In genomic region chr11:4593491-4593848, GRCm38 (mm10) we compare ENCODE assay signal across 8 mouse cellular contexts. TPM values are rescaled to one million over a fixed set of nuclear protein-coding genes. Genes with fewer than 3 reads are reported as not detected.
DNase-seq lines count a peak whose midpoint lies in the region; ATAC-seq and TF ChIP-seq lines count a peak whose summit lies in the region.

No protein-coding gene starts in this region.

- peak overlapping the region; percentile 61 for H3K4me2 ChIP-seq in heart, postnatal 0 days (ENCODE audit: low read depth, low read length)
- peak overlapping the region; percentile 61 for H3K4me2 ChIP-seq in hindbrain, embryonic 12.5 days (replicated peaks)
- H3K4me2 ChIP-seq in midbrain, embryonic 13.5 days (replicated peaks): peak overlapping the region; percentile 66

- WGBS in heart, postnatal 0 days: 21% methylated on average over 5 of the region's 5 CpGs
- 33% methylated on average over 5 of the region's 5 CpGs for WGBS in hindbrain, embryonic 12.5 days
- WGBS in midbrain, embryonic 13.5 days: 20% methylated on average over 5 of the region's 5 CpGs

- ATAC-seq in heart, postnatal 0 days (ENCODE audit: insufficient read depth, low read depth): no peak
- no peak for ATAC-seq in hindbrain, embryonic 12.5 days (ENCODE audit: low FRiP score)
- no peak for ATAC-seq in midbrain, embryonic 13.5 days

- TF ChIP-seq EP300 in heart, postnatal 0 days (IDR thresholded peaks at IDR 0.05; ENCODE audit: low read depth): no peak

- no peaks in the 10 kb centered on the region for H3K36me3 ChIP-seq in heart, postnatal 0 days (replicated peaks; ENCODE audit: control insufficient read depth, insufficient read depth, low read length)
- no peaks in the 10 kb centered on the region for H3K36me3 ChIP-seq in hindbrain, embryonic 12.5 days
- H3K36me3 ChIP-seq in midbrain, embryonic 13.5 days: no peaks in the 10 kb centered on the region

- H3K27ac ChIP-seq in heart, postnatal 0 days (ENCODE audit: low read depth): peak overlapping the region; percentile 98; the same call in 1 of the 2 replicates
- peak overlapping the region; percentile 19; the same call in 1 of the 2 replicates for H3K27ac ChIP-seq in bone marrow macrophage, adult 2 months (ENCODE audit: insufficient read depth, low read depth, low read length)
- H3K27ac ChIP-seq in hindbrain, embryonic 12.5 days: no peak overlapping the region
- no peak overlapping the region for H3K27ac ChIP-seq in midbrain, embryonic 13.5 days

- no peaks in the 10 kb centered on the region for H3K9me3 ChIP-seq in heart, postnatal 0 days (replicated peaks; ENCODE audit: control insufficient read depth, low read length)
- no peaks in the 10 kb centered on the region for H3K9me3 ChIP-seq in hindbrain, embryonic 12.5 days (replicated peaks)
- H3K9me3 ChIP-seq in midbrain, embryonic 13.5 days: no peaks in the 10 kb centered on the region

- no peaks in the 10 kb centered on the region for H3K27me3 ChIP-seq in heart, postnatal 0 days (ENCODE audit: control insufficient read depth, insufficient read depth, low read length)
- H3K27me3 ChIP-seq in hindbrain, embryonic 12.5 days: no peaks in the 10 kb centered on the region
- H3K27me3 ChIP-seq in midbrain, embryonic 13.5 days: no peaks in the 10 kb centered on the region

- no peak for DNase-seq in heart, postnatal 0 days (ENCODE audit: low spot score)
- no peak for DNase-seq in heart, postnatal 14 days
- no peak for DNase-seq in cerebellum, adult 11-12 months
- no peak for DNase-seq in cerebellum, postnatal 36 days
- no peak for DNase-seq in gastrocnemius, postnatal 10 days

- H3K4me1 ChIP-seq in heart, postnatal 0 days (ENCODE audit: control insufficient read depth, insufficient read depth): peaks cover 21% of the 10 kb centered on the region
- peaks cover 34% of the 10 kb centered on the region for H3K4me1 ChIP-seq in bone marrow macrophage, adult 2 months (ENCODE audit: control insufficient read depth, insufficient read depth, low read length)
- H3K4me1 ChIP-seq in hindbrain, embryonic 12.5 days: peaks cover 15% of the 10 kb centered on the region
- H3K4me1 ChIP-seq in midbrain, embryonic 13.5 days (replicated peaks): peaks cover 29% of the 10 kb centered on the region

- intact Hi-C loops in heart, postnatal 14 days (cut with DNase I): loop anchor here (5.0 kb wide), 2 partner anchors 41 to 44 kb away; partner anchors contain the start of gene Ascc2

- H3K9ac ChIP-seq in heart, postnatal 0 days (replicated peaks; ENCODE audit: low read depth, low read length): peak overlapping the region; percentile 97; the same call in 1 of the 2 replicates
- H3K9ac ChIP-seq in hindbrain, embryonic 12.5 days: peak overlapping the region; percentile 97; the same call in 1 of the 2 replicates
- peak overlapping the region; percentile 93 for H3K9ac ChIP-seq in midbrain, embryonic 13.5 days (replicated peaks)

- TF ChIP-seq CTCF in heart, postnatal 0 days (IDR thresholded peaks at IDR 0.05; ENCODE audit: low read depth): no peak
- TF ChIP-seq CTCF in bone marrow macrophage, adult 2 months (IDR thresholded peaks at IDR 0.05; ENCODE audit: low read depth, low read length): no peak

- H3K4me3 ChIP-seq in heart, postnatal 0 days (ENCODE audit: low read depth, low read length): peak overlapping the region; percentile 95
- peak overlapping the region; percentile 97 for H3K4me3 ChIP-seq in bone marrow macrophage, adult 2 months (ENCODE audit: insufficient read depth, low read length)
- peak overlapping the region; percentile 79 for H3K4me3 ChIP-seq in hindbrain, embryonic 12.5 days
- peak overlapping the region; percentile 86 for H3K4me3 ChIP-seq in midbrain, embryonic 13.5 days (replicated peaks)

- no peak for TF ChIP-seq POLR2A in bone marrow macrophage, adult 2 months (IDR thresholded peaks at IDR 0.05; ENCODE audit: borderline replicate concordance, low read depth, low read length)

RNA-seq across cellular contexts. Expression of gene Mtmr3, which starts 1.2 kb away (rescaled TPM):
- total RNA-seq in heart, postnatal 0 days (2014; rRNA removed; ENCODE audit: low replicate concordance): 53.3 and 68.2 TPM in 2 replicates
- polyA plus RNA-seq in heart, postnatal 0 days (2015; fragmentation: Nextera tagmentation; extraction: Ambion mirVana): 14.2 and 15.1 TPM in 2 replicates
- 10 to 100 TPM; 48.7 to 50.7 TPM for total RNA-seq in heart, postnatal 14 days (2021)
- 43.1 and 43.5 TPM in 2 replicates for polyA plus RNA-seq in bone marrow macrophage, adult 2 months (2012; ENCODE audit: insufficient read depth, insufficient read length, missing spikeins)
- polyA plus RNA-seq in hindbrain, embryonic 12.5 days (2016; fragmentation: Nextera tagmentation; extraction: Ambion mirVana): 47.8 TPM in 2 replicates
- polyA plus RNA-seq in midbrain, embryonic 13.5 days (2015; fragmentation: Nextera tagmentation; extraction: Ambion mirVana): 38.8 and 43.4 TPM in 2 replicates
- total RNA-seq in gastrocnemius, postnatal 10 days (2021): 10 to 100 TPM; 45.6 to 50.1 TPM

RNA-seq across cellular contexts. Expression of gene Gm11032, which starts 26.4 kb away (rescaled TPM):
- total RNA-seq in heart, postnatal 0 days (2014; rRNA removed; ENCODE audit: low replicate concordance): not detected in 2 replicates
- not detected in 2 replicates for polyA plus RNA-seq in heart, postnatal 0 days (2015; fragmentation: Nextera tagmentation; extraction: Ambion mirVana)
- not detected for total RNA-seq in heart, postnatal 14 days (2021)
- polyA plus RNA-seq in bone marrow macrophage, adult 2 months (2012; ENCODE audit: insufficient read depth, insufficient read length, missing spikeins): not detected in 2 replicates
- polyA plus RNA-seq in hindbrain, embryonic 12.5 days (2016; fragmentation: Nextera tagmentation; extraction: Ambion mirVana): not detected in 2 replicates
- not detected in 2 replicates for polyA plus RNA-seq in midbrain, embryonic 13.5 days (2015; fragmentation: Nextera tagmentation; extraction: Ambion mirVana)
- total RNA-seq in gastrocnemius, postnatal 10 days (2021): not detected

RNA-seq across cellular contexts. Expression of gene Ascc2, which starts 44.1 kb away (rescaled TPM):
- 13.6 and 15.2 TPM in 2 replicates for total RNA-seq in heart, postnatal 0 days (2014; rRNA removed; ENCODE audit: low replicate concordance)
- polyA plus RNA-seq in heart, postnatal 0 days (2015; fragmentation: Nextera tagmentation; extraction: Ambion mirVana): 10.1 and 10.6 TPM in 2 replicates
- 10 to 100 TPM; 14.1 to 14.9 TPM for total RNA-seq in heart, postnatal 14 days (2021)
- 34.2 and 36.5 TPM in 2 replicates for polyA plus RNA-seq in bone marrow macrophage, adult 2 months (2012; ENCODE audit: insufficient read depth, insufficient read length, missing spikeins)
- 30.4 and 35.5 TPM in 2 replicates for polyA plus RNA-seq in hindbrain, embryonic 12.5 days (2016; fragmentation: Nextera tagmentation; extraction: Ambion mirVana)
- 23.1 and 23.8 TPM in 2 replicates for polyA plus RNA-seq in midbrain, embryonic 13.5 days (2015; fragmentation: Nextera tagmentation; extraction: Ambion mirVana)
- total RNA-seq in gastrocnemius, postnatal 10 days (2021): 10 to 100 TPM; 13.7 to 16.5 TPM

Comparison
In these comparisons a context has a peak if more than half of its experiments do, and no peak if none do; other contexts are left out.
1. H3K27ac ChIP-seq: peak in heart, postnatal 0 days (single experiment) and bone marrow macrophage, adult 2 months (single experiment); none in hindbrain, embryonic 12.5 days (single experiment) and midbrain, embryonic 13.5 days (single experiment).
2. Peak in every context shown above with its lines, with median percentiles within 50 percentile points of each other: H3K4me2 ChIP-seq, H3K4me3 ChIP-seq and H3K9ac ChIP-seq.